Mouse (Mus musculus): ENCODE data around the gene Prr14.
"Not testable (repeated sequence)": the region's sequence is repeated elsewhere in the genome, so short reads cannot be mapped to it uniquely, and the experiment has no call there.

The Prr14 gene

DNA sequence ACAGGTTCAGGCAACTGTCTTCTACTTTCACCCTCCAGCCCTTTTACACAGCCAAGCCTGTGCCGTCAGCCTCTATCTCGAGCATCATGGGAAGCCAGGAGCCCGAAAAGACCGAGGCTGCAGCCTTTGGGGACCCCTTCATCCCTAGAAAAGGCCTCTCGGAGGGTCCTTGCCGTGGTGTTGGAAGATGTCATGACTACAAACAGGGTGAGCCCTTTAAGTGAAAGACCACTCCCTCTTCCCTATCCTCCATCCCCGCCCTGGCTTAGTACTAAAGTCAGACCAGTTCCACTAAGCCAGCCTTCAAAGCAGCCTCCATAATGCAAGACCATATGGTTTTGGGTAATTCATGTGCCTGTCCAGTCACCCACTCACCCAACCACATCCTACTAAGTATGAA is 12.6 kb downstream of the Prr14 start:
- no peak for DNase-seq (ENCODE audit: low read depth)

DNA sequence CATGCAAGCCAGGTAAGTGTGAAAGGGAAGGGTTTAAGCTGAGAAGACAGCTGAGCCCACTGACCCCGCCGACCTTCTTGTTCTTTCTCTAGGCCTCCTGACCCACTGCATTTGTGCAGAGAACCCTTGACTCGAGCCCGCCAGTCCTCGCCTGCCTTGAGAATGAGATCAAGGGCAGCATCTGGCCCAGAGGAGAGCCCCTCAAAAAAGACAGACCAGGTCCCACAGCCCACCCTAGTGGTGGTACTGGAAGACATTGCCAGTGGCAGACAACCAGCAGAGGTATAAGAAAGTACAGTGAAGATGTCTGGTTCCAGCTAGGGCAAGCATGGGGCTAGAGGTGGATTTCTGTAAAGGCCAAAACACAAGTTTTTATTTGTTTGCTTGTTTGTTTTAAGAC is 14.3 kb downstream of the Prr14 start:
- no peak for DNase-seq (ENCODE audit: low read depth)

GRCm38 (mm10) chr7:127474378-127475070 is 15.1 kb downstream of the Prr14 start:
- DNase-seq (ENCODE audit: low read depth) = no peak

DNA sequence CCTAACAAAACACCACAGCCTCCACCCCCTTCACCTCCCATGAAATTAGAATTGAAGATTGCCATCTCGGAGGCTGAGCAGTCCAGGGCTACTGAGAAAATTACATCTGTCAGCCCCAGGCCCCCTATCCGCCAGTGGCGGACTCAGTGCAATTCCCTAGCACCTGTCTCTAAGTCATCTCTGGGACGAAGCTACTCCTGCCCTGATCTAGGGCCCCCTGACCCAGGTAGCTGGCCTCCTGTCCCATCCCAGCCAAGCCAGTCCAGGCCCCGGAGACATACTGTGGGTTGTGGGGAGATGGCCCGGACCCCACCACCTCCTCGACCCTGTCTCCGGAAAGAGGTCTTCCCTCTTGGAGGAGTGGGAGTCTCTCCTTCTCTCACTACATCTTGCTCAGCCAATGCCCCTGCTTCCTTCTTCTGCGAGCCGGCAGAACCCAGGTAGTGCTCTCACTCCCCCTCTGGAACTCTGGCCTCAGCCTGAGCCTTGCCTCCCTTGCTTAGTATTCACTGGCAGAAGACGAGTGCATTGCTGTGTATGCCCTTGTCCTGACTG is 15.9 kb downstream of the Prr14 start:
- DNase-seq (ENCODE audit: low read depth) = no peak

DNA sequence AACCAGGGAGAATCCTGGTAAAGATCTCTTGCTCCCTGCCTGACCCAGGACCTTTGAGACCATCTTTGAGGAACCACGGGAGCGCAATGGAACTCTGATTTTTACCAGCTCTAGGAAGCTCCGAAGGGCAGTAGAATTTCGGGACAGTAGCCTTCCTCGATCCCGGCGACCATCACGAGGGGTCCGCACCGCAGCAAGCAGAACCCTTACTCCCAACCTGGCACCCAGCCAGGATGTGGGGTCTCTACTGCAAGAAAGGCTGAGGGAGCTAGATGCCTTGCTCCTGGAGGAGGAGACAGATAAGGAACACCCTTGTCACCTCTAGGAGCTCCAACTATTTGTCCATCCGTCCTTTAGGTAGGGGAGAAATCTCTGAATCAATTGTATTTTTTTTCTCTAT is 16.9 kb downstream of the Prr14 start:
- DNase-seq (ENCODE audit: low read depth) = no peak

DNA sequence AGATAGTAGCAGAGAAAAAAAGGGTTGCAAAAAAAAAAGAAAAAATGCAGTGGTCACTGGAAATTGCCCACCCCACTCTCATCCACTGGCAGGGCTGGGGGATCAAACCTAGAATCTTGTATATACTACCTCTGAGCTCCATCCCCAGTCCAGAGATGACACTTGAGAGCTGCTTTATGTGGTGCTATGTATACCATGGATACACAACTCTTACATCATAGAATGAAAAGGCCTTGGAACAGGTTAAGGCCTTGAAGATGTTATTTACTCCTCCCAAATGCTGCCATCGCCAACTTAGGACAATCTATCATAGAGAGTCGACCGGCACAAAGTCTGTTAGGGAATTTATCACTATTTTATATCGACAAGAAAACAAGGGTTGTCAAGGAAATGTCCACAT is 17.4 kb downstream of the Prr14 start:
- DNase-seq (ENCODE audit: low read depth) = no peak

DNA sequence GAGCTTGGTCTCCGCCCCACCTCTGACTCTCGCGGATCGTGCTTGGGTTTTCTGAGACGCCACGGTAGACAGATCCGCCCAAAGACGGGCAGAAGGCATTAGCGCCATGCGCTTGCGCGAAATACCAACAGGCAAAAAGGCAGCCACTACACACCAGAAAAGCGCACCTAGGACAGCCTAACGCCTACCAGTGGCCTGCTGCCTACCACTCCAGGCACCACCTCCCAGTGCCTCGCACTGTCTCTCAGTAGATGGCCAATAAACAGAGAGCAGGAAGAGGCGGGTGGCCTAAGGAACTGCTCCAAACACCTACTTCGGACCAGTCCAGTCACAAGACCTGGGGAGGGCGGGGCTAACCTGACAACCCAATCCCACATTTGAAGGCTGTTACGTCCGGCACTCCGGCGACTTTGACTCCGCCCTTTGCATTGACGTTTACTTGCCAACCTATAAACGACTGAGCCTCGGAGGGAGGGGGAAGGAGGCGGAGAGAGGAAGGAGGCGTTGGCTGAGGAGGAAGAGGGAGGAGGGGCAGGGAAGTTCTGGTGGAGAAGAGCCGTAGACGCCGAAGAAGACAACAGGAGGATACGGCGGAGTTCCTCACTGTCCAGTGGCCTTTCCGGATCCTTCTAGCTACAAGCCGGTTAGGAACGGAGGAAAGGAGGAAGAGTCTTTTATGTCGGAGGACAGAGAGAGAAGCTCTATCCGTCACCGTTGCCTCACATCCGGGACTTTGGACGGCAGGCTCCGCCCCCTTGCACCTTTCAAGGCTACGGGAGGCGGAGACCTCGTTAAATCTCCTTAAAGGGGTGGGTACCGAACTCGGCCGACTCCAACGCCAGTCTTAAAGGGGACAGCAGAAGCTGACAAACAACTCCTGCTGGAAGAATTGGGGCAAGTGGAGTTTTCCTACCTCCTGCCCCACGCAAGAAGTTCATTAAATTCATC is 18.6 kb downstream of the Prr14 start:
- peak; percentile 100 for DNase-seq (ENCODE audit: low read depth)

- DNase-seq (ENCODE audit: low read depth) = peak; percentile 91
Observed at GRCm38 (mm10) chr7:127478635-127479317, 19.4 kb downstream of the Prr14 start, which contains the start of gene Fbrs. Gene Fbrs (plus strand): TSS chr7:127479199.

DNA sequence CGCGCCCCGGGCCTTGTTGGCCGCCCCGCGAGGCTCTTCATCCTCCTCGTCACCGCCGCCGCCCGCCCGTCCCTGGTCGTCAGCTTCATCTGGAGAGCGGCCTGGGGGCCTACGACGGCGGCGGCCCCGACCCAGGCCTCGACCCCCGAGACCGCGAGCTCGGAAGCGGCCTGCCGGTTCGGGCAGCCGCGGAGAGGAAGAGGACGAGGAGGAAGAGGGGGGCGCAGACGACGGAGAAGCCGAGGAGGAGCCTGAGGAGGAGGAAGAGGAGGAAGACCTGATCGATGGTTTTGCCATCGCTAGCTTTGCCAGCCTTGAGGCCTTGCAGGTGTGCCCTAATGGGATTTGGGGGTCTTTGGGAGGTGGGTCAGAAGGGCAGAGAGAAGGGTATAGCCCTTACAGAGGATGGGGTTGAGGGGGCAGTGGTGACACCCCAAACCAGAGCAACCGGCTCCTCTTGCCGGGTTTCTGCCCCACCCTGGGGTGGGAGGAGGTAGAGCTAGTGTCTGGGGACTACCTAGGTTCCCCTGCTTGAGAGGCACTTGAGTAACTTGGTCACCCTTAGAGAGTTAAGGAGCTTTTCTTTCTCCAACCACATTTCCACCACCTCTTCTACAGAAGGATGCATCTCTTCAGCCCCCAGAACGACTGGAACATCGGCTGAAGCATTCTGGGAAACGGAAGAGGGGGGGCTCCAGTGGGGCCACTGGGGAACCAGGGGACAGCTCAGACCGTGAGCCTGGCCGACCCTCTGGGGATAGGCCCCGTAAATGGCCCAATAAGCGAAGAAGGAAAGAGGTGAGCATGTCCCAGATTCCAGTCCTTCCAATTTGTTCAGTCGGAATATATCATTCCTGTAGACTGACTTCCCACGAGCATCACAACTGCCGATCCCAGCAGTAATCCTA is 20.2 kb downstream of the Prr14 start:
- DNase-seq (ENCODE audit: low read depth) = no peak

GRCm38 (mm10) chr7:127480321-127480720 is 20.9 kb downstream of the Prr14 start:
- DNase-seq (ENCODE audit: low read depth) = no peak

DNA sequence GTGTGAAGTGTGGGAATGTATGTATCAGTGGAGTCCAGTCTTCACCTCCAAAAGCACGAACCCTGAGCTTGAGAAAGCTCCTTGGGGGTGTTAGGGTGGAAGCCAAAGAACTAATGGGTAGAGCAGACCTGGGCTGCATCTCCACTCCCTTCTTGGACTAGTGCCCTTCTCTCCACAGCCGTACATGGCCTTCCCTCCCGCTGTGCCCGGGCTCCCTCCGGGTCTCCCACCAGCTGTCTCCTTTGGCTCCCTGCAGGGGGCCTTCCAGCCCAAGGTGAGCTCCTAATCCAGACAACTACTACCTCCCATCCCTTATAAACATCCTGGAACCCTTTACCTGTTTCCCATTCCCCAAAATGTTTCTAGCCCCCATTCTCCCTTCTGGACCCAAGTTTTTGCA is 26.0 kb downstream of the Prr14 start:
- DNase-seq (ENCODE audit: low read depth) = no peak

DNA sequence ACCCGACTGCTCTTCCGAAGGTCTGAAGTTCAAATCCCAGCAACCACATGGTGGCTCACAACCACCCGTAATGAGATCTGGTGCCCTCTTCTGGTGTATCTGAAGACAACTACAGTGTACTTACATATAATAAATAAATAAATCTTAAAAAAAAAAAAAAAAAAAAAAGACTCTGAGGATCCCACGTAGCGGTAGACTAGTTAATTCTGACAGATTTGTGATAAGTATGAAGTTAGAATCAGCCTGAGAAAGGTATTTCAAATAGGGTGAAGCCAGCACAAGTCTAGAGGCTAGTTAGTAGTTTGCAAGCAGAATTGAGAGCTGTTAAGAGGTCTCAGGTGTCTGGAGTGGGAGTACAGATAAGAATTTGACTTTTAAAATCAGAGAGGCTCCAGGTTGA is 29.0 kb downstream of the Prr14 start:
- DNase-seq (ENCODE audit: low read depth) = not testable (repeated sequence)

GRCm38 (mm10) chr7:127489982-127490381 is 30.6 kb downstream of the Prr14 start:
- no peak for DNase-seq (ENCODE audit: low read depth)

- DNase-seq (ENCODE audit: low read depth) = no peak
Observed at GRCm38 (mm10) chr7:127491846-127492245, 32.4 kb downstream of the Prr14 start.

DNA sequence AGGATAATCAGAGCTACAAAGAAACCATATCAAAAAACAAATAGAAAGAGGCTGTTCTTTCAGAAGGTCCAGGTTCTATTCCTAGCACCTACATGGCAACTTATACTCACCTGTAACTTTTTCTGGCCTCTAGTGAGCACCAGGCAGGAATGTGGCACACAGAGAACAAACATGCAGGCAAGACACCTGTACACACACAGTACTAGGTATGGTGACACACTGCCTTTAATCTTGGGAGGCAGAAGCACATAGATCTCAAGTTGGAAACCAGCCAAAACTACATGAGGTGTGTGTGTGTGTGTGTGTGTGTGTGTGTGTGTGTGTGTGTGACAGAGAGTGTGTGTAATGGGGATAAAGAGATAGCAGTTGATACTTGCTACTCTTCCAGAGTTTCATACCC is 35.2 kb downstream of the Prr14 start:
- DNase-seq (ENCODE audit: low read depth) = no peak

- DNase-seq (ENCODE audit: low read depth) = no peak
Observed at GRCm38 (mm10) chr7:127497382-127497781, 38.0 kb downstream of the Prr14 start.

DNA sequence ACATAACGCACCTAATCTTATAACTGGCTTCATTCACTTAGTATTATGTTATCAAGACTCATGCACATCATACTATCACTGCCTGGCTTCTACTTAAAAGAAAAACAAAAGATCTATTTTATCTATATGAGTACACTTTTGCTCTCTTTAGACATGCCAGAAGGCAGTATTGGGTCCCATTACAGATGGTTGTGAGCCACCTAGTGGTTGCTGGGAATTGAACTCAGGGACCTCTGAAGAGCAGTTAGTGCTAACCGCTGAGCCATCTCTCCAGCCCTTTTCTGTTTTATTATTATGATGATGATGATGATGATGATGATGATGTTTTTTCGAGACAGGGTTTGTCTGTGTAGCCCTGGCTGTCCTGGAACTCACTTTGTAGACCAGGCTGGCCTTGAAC is 39.0 kb downstream of the Prr14 start:
- no peak for DNase-seq (ENCODE audit: low read depth)

GRCm38 (mm10) chr7:127508291-127508690 is 48.9 kb downstream of the Prr14 start:
- DNase-seq (ENCODE audit: low read depth) = no peak

DNA sequence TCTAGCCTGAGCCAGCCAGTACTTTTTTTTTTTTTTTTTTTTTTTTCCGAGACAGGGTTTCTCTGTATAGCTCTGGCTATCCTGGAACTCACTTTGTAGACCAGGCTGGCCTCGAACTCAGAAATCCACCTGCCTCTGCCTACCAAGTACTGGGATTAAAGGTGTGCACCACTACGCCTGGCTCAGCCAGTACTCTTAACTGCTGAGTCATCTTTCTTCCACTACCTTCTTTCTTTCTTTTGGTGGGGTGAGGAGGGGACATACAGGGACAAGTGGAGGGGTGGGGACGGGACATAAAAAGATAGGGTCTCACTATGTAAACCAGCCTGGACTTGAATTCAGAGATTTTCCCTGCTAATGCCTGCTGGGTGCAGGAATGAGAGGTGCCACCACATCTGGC is 50.4 kb downstream of the Prr14 start:
- DNase-seq (ENCODE audit: low read depth) = not testable (repeated sequence)

GRCm38 (mm10) chr7:127511241-127511640 is 51.8 kb downstream of the Prr14 start:
- DNase-seq (ENCODE audit: low read depth) = peak; percentile 22

DNA sequence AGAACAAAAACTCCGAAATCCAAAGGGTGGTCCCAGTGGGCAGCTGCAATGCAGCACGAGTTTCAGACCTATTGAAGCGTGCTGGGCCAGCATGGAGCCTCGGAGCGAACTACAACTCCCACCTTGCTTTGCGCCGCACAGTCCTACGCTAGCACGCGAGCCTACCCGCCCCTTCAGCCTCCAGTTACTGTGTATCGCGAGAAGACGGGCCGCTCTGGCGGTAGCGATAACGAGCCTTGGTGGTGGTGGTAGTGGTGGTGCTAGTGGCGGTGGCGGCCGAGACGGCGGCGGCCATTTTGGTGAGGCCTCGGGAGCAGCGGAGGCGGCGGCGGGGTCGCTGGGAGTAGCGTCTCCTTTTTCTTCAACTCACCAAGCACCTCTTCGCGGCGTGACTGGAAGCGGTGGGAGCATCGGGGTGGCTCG is 52.4 kb downstream of the Prr14 start, which contains the start of gene Srcap:
Srcap (plus strand) TSS at position 176 of the 423 bp plus-strand sequence.
- DNase-seq (ENCODE audit: low read depth) = peak; percentile 95
